Mouse (Mus musculus) liver, postnatal 0 days (tissue): Measurements from ENCODE around the gene Tent5a.

Source experiments
- CTCF ChIP-seq: sonication (generic); IDR thresholded peaks from 2 replicates; pipeline ENCODE4 v1.5.1; 2016; ENCODE audit warnings: antibody characterized with exemption, low read depth
- EP300 ChIP-seq: IDR thresholded peaks from 2 replicates; pipeline ENCODE4 v1.6.1; 2016; ENCODE audit warnings: antibody characterized with exemption, low read depth, mild to moderate bottlenecking

- no peak for TF ChIP-seq CTCF
- no peak for TF ChIP-seq EP300
These were observed 11.0 kb downstream of the Tent5a start for GRCm38 (mm10) chr9:85316122-85316521.
